Mouse (Mus musculus) forebrain, embryonic 11.5 days (tissue): ENCODE data around the gene Rnf115. TPM values are rescaled to one million over a fixed set of nuclear protein-coding genes. Genes with fewer than 3 reads are reported as not detected.

Experiments used
- ATAC-seq: fragments of 200-750 bp; cut with Nextera tagmentation; replicated peaks from 2 replicates; pipeline ENCODE4 v1.8.0; 2017; ENCODE audit warnings: moderate TSS enrichment; ENCODE audit not compliant: low FRiP score
- DNase-seq: peaks from one replicate; pipeline ENCODE4 v3.0.0-alpha.2; 2017; ENCODE audit warnings: low spot score
- H3K27ac ChIP-seq: fragments of 300-500 bp; sonication (generic); 2 replicates; pipeline ENCODE4 v1.5.1; 2014; ENCODE audit warnings: low read depth, low read length
- H3K27me3 ChIP-seq: fragments of 300-500 bp; sonication (generic); 2 replicates; pipeline ENCODE4 v1.6.1; 2014; ENCODE audit warnings: mild to moderate bottlenecking, low read length, mixed read lengths; ENCODE audit not compliant: control insufficient read depth, insufficient read depth
- H3K36me3 ChIP-seq: fragments of 300-500 bp; sonication (generic); 2 replicates; pipeline ENCODE4 v1.6.1; 2014; ENCODE audit warnings: mild to moderate bottlenecking, low read length, moderate library complexity, mixed read lengths; ENCODE audit not compliant: control insufficient read depth, insufficient read depth
- H3K4me1 ChIP-seq: fragments of 300-500 bp; sonication (generic); replicated peaks from 2 replicates; pipeline ENCODE4 v1.6.1; 2014; ENCODE audit warnings: low read length, mixed read lengths; ENCODE audit not compliant: control insufficient read depth, insufficient read depth
- H3K4me2 ChIP-seq: fragments of 300-500 bp; sonication (generic); 2 replicates; pipeline ENCODE4 v1.6.1; 2014; ENCODE audit warnings: low read depth, mild to moderate bottlenecking, low read length, moderate library complexity, mixed read lengths; ENCODE audit not compliant: severe bottlenecking
- H3K4me3 ChIP-seq: fragments of 300-500 bp; sonication (generic); 2 replicates; pipeline ENCODE4 v1.5.1; 2014; ENCODE audit warnings: low read depth, low read length
- H3K9ac ChIP-seq: fragments of 300-500 bp; sonication (generic); 2 replicates; pipeline ENCODE4 v1.6.1; 2014; ENCODE audit warnings: low read length
- H3K9me3 ChIP-seq: fragments of 300-500 bp; sonication (generic); 2 replicates; pipeline ENCODE4 v1.6.1; 2016; ENCODE audit warnings: low read length, mixed read lengths; ENCODE audit not compliant: control insufficient read depth
- WGBS: fragments of 180-500 bp; shearing (Covaris S2); extraction: QIAGEN DNeasy Blood & Tissue Kit; methylation state at CpG from one replicate; pipeline ENCODE4 v1.1.7; 2014; 5-methylcytosine and 5-hydroxymethylcytosine counted together
- polyA plus RNA-seq: library from polyadenylated mRNA; unstranded; fragments of >200 nt; fragmentation: Nextera tagmentation; extraction: Ambion mirVana; gene quantifications from 2 replicates; pipeline ENCODE4 v1.2.1, GENCODE M21; 2014

The Rnf115 gene
- polyA plus RNA-seq, 1 experiment from 2014 or later: 95.3 TPM

DNA sequence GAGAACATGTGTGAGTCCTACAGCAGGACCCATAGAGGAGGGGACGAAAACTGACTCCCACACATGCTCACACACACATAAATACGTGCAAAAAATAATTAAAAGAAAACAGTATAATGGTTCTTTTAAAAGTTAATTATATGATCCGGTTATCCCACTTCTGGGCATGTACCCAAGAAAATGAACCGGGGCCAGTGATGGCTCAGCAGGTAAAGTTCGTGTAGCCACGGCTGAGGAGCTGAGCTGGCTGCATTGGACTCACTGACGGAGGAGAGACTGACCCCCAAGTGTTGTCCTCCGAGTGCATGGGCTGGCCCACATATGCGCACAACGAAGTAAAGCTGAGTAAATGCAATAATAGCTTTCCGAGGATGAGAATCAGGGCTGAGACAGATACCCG, 97.2 kb downstream of the Rnf115 start:
- DNase-seq (no peak), ATAC-seq (no peak)
- Histone ChIP-seq H3K4me1 (peaks cover 4% of the 10 kb centered on the region; the same call in 1 of the 2 replicates), H3K27me3 (no peaks in the 10 kb centered on the region), H3K36me3 (no peaks in the 10 kb centered on the region), H3K27ac (no peak overlapping the region), H3K4me3 (no peak overlapping the region), H3K9me3 (no peaks in the 10 kb centered on the region), H3K9ac (no peak overlapping the region), H3K4me2 (no peak overlapping the region)
- 90% methylated on average over 12 of the region's 12 CpGs for WGBS

DNA sequence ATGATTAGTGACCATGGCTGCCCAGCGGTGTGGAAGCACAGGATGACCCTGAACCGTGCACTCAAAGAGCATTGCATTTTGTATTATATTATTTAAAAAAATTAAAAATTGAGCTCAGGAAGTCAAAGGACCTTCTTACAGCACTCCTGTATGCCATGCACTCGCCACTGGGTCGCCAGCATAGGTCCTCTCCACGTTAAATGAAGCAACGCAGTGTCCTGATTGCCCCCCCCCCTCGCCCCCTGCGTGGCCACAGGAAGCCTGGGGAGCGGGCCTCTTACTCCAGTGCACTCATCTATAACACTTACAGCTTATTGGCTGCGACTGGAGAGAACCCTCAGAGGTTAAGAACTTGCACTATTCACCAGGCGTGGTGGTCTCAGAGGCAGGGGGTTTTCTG, 97.8 kb downstream of the Rnf115 start:
- DNase-seq: no peak
- Histone ChIP-seq H3K4me2 (no peak overlapping the region), H3K9ac (no peak overlapping the region), H3K4me1 (peaks cover 4% of the 10 kb centered on the region; the same call in 1 of the 2 replicates), H3K4me3 (no peak overlapping the region), H3K9me3 (no peaks in the 10 kb centered on the region), H3K36me3 (no peaks in the 10 kb centered on the region), H3K27me3 (no peaks in the 10 kb centered on the region), H3K27ac (no peak overlapping the region)
- no peak for ATAC-seq
- WGBS: 44% methylated on average over 11 of the region's 11 CpGs

DNA sequence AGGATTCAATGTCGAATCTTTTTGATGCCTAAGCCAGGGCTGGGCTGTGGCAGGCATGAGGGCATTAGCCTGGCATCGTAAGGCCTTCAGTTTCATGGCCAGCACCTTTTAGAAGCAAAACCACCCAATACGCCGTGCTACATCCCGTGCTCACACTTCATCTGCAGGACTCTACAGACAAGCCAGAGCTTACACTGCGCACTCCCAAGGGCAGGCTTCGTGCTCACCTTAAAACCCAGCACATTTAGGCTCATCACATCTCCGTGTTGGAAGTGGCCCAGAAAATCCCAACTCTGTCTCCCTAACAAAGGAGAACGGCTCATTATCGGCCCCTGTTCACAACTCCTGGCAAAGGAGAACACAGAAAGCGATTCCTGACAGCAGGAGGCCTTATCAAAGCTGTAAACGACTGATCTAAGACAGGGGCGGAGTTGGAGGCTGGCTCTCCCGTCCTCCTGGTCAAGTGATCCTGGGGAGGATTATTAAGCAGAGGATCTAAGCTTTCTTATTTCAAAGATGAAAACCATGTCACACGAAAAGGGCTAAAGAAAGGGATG, 100.9 kb downstream of the Rnf115 start:
- 33% methylated on average over 15 of the region's 15 CpGs for WGBS
- no peaks in the 10 kb centered on the region for H3K27me3 ChIP-seq
- DNase-seq: no peak
- no peak overlapping the region for H3K9ac ChIP-seq
- H3K4me1 ChIP-seq: peaks cover 4% of the 10 kb centered on the region; the same call in 1 of the 2 replicates
- no peak for ATAC-seq
- no peak overlapping the region for H3K4me3 ChIP-seq
- no peak overlapping the region for H3K27ac ChIP-seq
- H3K9me3 ChIP-seq: no peaks in the 10 kb centered on the region
- no peak overlapping the region for H3K4me2 ChIP-seq
- no peaks in the 10 kb centered on the region for H3K36me3 ChIP-seq

DNA sequence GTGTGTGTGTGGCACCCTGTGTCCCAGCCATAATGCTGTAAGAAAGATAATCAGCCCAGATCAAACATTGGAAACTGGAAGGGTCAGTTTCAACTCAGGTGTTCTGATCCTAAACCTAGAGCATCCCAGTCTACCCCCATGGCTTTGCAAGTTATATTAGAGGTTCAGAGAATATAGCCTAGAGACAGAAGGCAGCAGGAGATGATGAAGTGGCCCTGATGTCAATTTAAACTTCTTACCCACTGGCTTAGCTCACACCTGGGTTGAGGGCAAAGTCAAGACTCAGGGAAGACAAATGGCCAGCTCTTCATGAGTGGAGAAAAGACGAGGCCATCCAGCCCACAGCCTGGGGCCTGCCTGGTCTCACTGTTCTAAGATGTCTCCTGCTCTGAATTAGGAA, 101.5 kb downstream of the Rnf115 start, which contains the start of the genes Pdzk1 and Cd160:
Gene Pdzk1 (plus strand): TSS at position 301 of the 400 bp plus-strand sequence.
Gene Cd160 (minus strand): TSS at position 368 of the 400 bp plus-strand sequence.
- Histone ChIP-seq H3K9me3 (no peaks in the 10 kb centered on the region), H3K27me3 (no peaks in the 10 kb centered on the region), H3K4me1 (peaks cover 4% of the 10 kb centered on the region; the same call in 1 of the 2 replicates), H3K4me3 (no peak within 1 kb of the TSS), H3K27ac (no peak within 1 kb of the TSS), H3K4me2 (no peak within 1 kb of the TSS), H3K36me3 (no peaks in the 10 kb centered on the region), H3K9ac (no peak within 1 kb of the TSS)
- DNase-seq: no peak
- ATAC-seq: no peak
- 63% methylated on average over 1 of the region's 1 CpGs for WGBS

DNA sequence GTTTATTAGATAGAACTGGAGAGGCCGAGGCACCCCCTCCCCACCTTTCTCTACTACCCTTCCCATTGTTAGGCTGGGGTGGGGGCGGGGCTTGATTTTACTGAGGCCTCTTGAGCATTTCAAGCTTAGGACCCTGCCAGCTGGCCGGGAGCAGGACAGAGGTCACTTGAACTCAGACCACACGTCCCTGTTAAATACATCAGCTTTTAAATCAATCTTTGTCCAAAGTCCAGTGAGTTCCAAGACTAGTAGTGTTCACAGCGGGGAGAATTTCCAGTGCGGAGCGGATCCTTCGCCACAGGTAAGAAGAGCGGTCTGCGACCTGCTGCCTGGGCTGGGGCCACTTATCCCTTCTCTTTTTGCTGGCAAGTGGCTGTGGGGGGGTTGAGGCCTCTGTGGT, 102.4 kb downstream of the Rnf115 start:
- no peak overlapping the region for H3K9ac ChIP-seq
- DNase-seq (no peak), ATAC-seq (no peak)
- 79% methylated on average over 10 of the region's 10 CpGs for WGBS
- no peaks in the 10 kb centered on the region for H3K27me3 ChIP-seq
- H3K4me3 ChIP-seq: no peak overlapping the region
- H3K4me1 ChIP-seq: peaks cover 4% of the 10 kb centered on the region; the same call in 1 of the 2 replicates
- no peaks in the 10 kb centered on the region for H3K9me3 ChIP-seq
- no peak overlapping the region for H3K4me2 ChIP-seq
- no peak overlapping the region for H3K27ac ChIP-seq
- no peaks in the 10 kb centered on the region for H3K36me3 ChIP-seq

DNA sequence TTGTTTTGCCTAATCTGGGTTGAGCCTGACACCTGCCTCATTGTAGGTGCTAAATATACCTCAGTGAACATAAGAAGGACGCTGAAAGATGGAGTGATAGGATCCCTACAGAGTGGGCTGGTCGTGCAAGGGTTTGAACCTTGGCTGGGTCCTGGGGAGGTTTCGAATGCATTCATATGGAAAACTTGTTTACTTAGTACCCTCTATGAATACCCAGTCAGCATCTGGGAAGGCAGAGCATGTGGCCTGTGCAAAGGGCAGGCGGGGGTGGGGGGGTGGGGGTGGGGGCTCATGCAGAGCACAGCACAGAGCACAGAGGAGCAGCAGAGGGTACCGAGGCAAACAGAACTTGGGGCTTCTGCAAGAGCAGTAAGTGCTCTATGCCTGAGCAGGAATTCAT, 105.5 kb downstream of the Rnf115 start:
- Histone ChIP-seq H3K4me3 (no peak overlapping the region), H3K9me3 (no peaks in the 10 kb centered on the region), H3K27ac (no peak overlapping the region), H3K4me2 (no peak overlapping the region), H3K27me3 (no peaks in the 10 kb centered on the region), H3K36me3 (no peaks in the 10 kb centered on the region), H3K4me1 (peaks cover 4% of the 10 kb centered on the region; the same call in 1 of the 2 replicates), H3K9ac (no peak overlapping the region)
- ATAC-seq (no peak), DNase-seq (no peak)
- WGBS: 30% methylated on average over 5 of the region's 5 CpGs

DNA sequence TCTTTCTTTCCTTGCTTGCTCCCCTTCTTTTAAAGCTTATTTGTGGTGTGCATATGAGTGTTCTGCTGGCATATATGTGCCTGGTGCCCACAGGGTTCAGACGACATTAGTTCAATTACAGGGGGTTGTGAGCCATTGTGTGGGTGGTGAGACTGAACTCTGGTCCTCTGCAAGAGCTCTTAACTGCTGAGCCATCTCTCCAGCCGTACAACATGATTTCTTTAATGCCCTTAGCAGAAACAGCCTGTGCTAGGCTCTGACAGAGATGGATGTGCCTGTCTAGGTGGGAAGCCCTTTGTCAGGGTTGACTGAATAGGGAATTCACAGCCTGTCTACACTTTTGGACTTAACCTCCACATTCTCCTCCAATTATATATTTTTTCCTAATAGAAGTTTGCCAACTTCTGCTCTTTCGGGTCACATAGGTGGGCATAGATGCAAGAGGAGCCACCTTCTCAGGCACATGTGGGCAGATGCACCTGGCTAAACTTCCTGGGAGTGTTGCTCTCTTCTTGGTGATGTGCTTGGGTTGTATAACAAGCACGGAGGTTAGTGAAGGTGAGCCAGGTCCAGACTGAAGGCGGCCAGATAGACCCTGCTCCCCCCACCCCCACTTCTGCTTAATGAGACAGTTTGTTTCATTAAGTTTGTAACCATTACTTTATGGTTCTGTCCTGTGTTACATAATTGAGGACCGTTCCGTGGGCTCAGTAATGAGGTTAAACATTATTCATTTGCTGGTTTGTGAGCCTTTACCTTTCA, 107.3 kb downstream of the Rnf115 start:
- Histone ChIP-seq H3K27me3 (no peaks in the 10 kb centered on the region), H3K36me3 (no peaks in the 10 kb centered on the region), H3K9me3 (no peaks in the 10 kb centered on the region), H3K27ac (no peak overlapping the region), H3K4me1 (no peaks in the 10 kb centered on the region), H3K9ac (no peak overlapping the region), H3K4me3 (no peak overlapping the region), H3K4me2 (no peak overlapping the region)
- 86% methylated on average over 7 of the region's 7 CpGs for WGBS
- ATAC-seq (no peak), DNase-seq (no peak)

DNA sequence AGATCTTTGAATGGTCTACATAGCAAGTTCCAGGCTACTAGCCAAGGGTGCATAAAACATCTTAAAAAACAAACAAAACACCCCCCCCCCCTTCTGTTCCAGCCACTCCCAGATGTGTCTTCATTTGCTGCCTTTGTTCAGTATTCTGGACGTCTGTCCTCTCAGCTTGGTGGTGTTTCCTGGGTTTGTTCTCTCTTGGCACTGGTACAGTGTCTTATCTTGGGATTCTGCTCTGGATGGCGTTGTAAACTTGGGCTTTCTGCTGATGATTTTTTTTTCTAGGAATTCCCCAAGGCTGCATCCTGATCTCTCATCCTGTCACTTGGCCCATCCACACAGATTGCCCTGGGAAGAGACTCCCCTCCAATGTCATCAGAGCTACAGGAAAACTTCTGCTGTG, 109.0 kb downstream of the Rnf115 start:
- no peak overlapping the region for H3K9ac ChIP-seq
- no peak overlapping the region for H3K4me3 ChIP-seq
- 81% methylated on average over 2 of the region's 2 CpGs for WGBS
- no peak overlapping the region for H3K4me2 ChIP-seq
- no peak overlapping the region for H3K27ac ChIP-seq
- H3K36me3 ChIP-seq: no peaks in the 10 kb centered on the region
- DNase-seq (no peak), ATAC-seq (no peak)
- no peaks in the 10 kb centered on the region for H3K4me1 ChIP-seq
- H3K9me3 ChIP-seq: no peaks in the 10 kb centered on the region
- H3K27me3 ChIP-seq: no peaks in the 10 kb centered on the region
